Mouse (Mus musculus) megakaryocyte, embryonic 14.5 days (primary cell): ENCODE measurements around the gene Rnps1.

ENCODE experiments used
- FLI1 ChIP-seq: IDR thresholded peaks from 2 replicates; pipeline ENCODE4 v1.6.1; 2012; ENCODE audit warnings: low read length, inconsistent platforms, mixed read lengths
- GATA1 ChIP-seq: IDR thresholded peaks from 3 replicates; pipeline ENCODE4 v1.6.1; 2012; ENCODE audit warnings: mixed read lengths, low read length, inconsistent platforms, borderline replicate concordance

DNA sequence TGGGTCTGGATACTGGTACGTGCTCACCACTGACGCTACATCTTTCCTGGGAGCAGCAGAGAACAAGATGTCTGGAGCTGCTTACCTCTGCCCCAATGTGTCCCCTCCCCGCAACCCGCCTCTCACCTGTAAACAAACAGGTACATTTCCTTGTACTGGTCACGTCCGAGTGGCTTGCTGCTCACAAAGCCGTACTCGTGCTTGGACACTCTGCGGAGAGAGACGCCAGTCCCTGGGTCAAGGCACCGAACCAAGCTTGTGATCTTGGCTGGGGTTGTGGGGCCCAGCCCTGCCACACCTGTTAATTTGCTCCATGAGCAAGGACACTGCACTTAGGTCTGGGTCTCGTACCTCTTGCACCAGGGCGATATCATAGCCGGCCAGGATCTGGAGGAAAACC lies 27.7 kb downstream of the Rnps1 start:
- TF ChIP-seq GATA1 (no peak), FLI1 (no peak)
